In the genomic region with DNA sequence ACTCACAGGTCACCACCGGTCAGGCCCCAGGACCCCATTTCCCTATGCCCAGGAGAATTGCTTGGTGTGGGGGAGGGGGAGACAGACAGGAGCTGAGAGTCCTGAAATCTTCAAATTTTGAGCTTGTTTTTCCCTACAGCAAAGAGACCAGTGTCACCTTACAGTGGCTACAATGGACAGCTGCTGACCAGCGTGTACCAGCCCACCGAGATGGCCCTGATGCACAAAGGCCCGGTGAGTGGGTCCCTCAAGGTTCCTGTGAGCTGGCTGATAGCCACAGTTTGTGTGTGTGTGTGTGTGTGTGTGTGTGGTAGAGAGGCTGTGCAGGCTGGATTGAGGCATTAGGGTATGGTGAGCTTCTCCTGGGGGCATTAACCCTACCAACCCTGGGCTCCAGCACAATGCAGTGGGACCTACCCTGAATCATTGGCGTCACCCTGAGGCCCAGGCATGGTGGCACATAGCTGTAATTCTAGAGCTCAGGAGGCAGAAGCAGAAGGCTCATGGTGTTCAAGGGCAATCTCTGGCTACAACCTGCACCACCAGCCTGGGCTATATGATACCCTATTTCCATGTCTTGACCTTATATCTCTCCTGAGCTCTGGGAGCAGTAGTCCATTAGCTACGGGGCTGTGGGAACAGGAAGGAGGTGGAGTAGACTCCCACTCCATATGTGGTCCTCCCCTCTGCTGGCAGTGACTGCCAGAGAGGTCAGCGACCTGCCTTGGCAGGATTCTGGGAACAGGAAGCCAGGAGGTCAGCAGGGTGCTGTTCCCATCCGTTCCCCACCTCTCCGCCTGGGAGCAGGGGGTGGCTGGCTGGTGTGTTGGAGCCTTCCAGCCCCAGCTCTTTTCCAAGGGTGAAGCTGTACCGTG, we compare ENCODE assay signal across 9 mouse cellular contexts. TPM values are rescaled to one million over a fixed set of nuclear protein-coding genes. Genes with fewer than 3 reads are reported as not detected.
DNase-seq lines count a peak whose midpoint lies in the region; ATAC-seq lines count a peak whose summit lies in the region.
"Had no signal": no experiment of that assay in that cellular context is flagged by ENCODE, and none has a peak within 500 bp of the region (broad histone marks: within the 10 kb centered on the region; RNA-seq: fewer than 3 reads in every experiment).

No protein-coding gene starts in this region.

- H3K4me3 ChIP-seq in heart, embryonic 13.5 days: no peak overlapping the region
- H3K4me3 ChIP-seq: limb, embryonic 12.5 days had no signal

- H3K4me2 ChIP-seq in heart, embryonic 13.5 days: peak overlapping the region; percentile 35
- H3K4me2 ChIP-seq: limb, embryonic 12.5 days had no signal

- DNase-seq in adrenal gland, adult 8-10 months: peak; percentile 26
- DNase-seq in cerebellum, adult 8-10 months: peak; percentile 73
- peak; percentile 77 to 82 for DNase-seq in kidney, postnatal 4 days
- DNase-seq in testis, postnatal 10 days (ENCODE audit: low spot score): peak; percentile 65
- no peak for DNase-seq in right cerebral cortex, adult 2 months (ENCODE audit: low spot score in 2 of 2)
- no peak for DNase-seq in T-cell, adult 2 months (ENCODE audit: low spot score)
- DNase-seq in left cerebral cortex, adult 18-20 months (ENCODE audit: low spot score in 2 of 2): no peak

- 37% methylated on average over 10 of the region's 10 CpGs for WGBS in heart, embryonic 13.5 days

- H3K9ac ChIP-seq in heart, embryonic 13.5 days: peak overlapping the region; percentile 53; the same call in 1 of the 2 replicates
- H3K9ac ChIP-seq: limb, embryonic 12.5 days had no signal

- no peaks in the 10 kb centered on the region for H3K27me3 ChIP-seq in heart, embryonic 13.5 days (replicated peaks)
- H3K27me3 ChIP-seq: limb, embryonic 12.5 days had no signal

- H3K9me3 ChIP-seq in heart, embryonic 13.5 days: no peaks in the 10 kb centered on the region
- H3K9me3 ChIP-seq: limb, embryonic 12.5 days had no signal

- H3K36me3 ChIP-seq in heart, embryonic 13.5 days: peaks cover 52% of the 10 kb centered on the region

- peaks cover 34% of the 10 kb centered on the region for H3K4me1 ChIP-seq in heart, embryonic 13.5 days

- ATAC-seq in heart, embryonic 13.5 days (ENCODE audit: extremely low read depth, insufficient number of reproducible peaks, low FRiP score, low TSS enrichment): peak; percentile 44; the same call in 1 of the 2 replicates

- H3K27ac ChIP-seq in heart, embryonic 13.5 days (replicated peaks): peak overlapping the region; percentile 85

RNA-seq across cellular contexts. Expression of a gene that starts 15.8 kb away (rescaled TPM):
- total RNA-seq in adrenal gland, adult 8-10 months (2022): 1 to 10 TPM; 4.3 to 7.7 (median 4.6) TPM
- 20.6 and 20.7 TPM in 2 replicates for polyA plus RNA-seq in heart, embryonic 13.5 days (2015; fragmentation: Nextera tagmentation; extraction: Ambion mirVana)
- 1 to 10 TPM; 4.3 to 6.5 TPM for total RNA-seq in left cerebral cortex, adult 18-20 months (2021)

RNA-seq across cellular contexts. Expression of a gene that starts 23.1 kb away (rescaled TPM):
- total RNA-seq in adrenal gland, adult 8-10 months (2022): 1 to 10 TPM; 1.1 to 3.9 (median 3.3) TPM
- 0.82 and 1.4 TPM in 2 replicates for polyA plus RNA-seq in heart, embryonic 13.5 days (2015; fragmentation: Nextera tagmentation; extraction: Ambion mirVana)
- total RNA-seq in left cerebral cortex, adult 18-20 months (2021): under 1 TPM; 0.65 to 0.80 TPM

Comparison
In these comparisons a context has a peak if more than half of its experiments do, and no peak if none do; other contexts are left out.
1. DNase-seq: peak in adrenal gland, adult 8-10 months (single experiment), cerebellum, adult 8-10 months (single experiment), kidney, postnatal 4 days (2 of 2) and testis, postnatal 10 days (single experiment); none in right cerebral cortex, adult 2 months (0 of 2), T-cell, adult 2 months (single experiment) and left cerebral cortex, adult 18-20 months (0 of 2).